Mouse (Mus musculus): ENCODE measurements around the gene Dnase1l3. TPM values are rescaled to one million over a fixed set of nuclear protein-coding genes. Genes with fewer than 3 reads are reported as not detected.

Dnase1l3 gene
- total and polyA plus RNA-seq, 2 experiments from 2014 or later: 0.07 TPM; not detected in 1

DNA sequence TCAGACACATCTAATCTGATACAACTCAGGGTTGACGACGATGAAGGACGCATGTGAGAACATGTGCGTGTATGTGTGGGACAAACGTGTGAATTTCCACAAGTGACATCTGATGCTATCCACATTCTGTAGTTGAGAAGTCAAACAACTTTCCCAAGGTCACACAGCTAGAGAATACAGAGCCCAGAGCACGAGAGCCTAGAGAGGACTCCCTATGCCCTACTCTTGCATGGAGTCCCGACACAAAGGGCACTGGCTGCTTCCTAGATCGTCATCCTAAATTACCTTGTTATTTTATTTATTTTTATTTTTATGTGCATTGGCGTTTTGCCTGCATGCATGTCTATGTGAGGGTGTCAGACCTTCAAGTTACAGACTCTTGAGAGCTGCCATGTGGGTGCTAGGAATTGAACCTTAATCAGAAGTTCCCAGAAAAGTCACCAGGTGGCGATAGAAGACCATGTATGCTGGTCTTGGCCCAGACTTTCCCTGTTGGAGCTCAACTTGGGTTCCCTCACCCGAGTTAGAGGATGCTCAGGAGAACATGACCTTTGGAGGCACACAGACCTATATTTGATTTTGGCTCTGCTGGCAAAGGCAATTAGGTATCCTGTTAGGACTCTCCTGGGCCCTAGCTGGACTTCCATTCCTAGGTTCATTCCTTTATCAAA, 30.0 kb downstream of the Dnase1l3 start:
- Histone ChIP-seq H3K4me2 (ENCODE audit: low read depth, low read length, poor library complexity, severe bottlenecking) (no peak overlapping the region), H3K27ac (ENCODE audit: low read depth, low read length) (no peak overlapping the region), H3K9ac (replicated peaks; ENCODE audit: low read length, poor library complexity, severe bottlenecking) (no peak overlapping the region), H3K9me3 (ENCODE audit: low read length) (no peaks in the 10 kb centered on the region), H3K4me1 (ENCODE audit: insufficient read depth, low read length) (no peaks in the 10 kb centered on the region), H3K4me3 (ENCODE audit: low read depth, low read length) (no peak overlapping the region), H3K27me3 (ENCODE audit: insufficient read depth, low read length) (no peaks in the 10 kb centered on the region), H3K36me3 (ENCODE audit: insufficient read depth, low read length) (no peaks in the 10 kb centered on the region)
- peak; percentile 61 for ATAC-seq (ENCODE audit: low FRiP score)
- 54% methylated on average over 11 of the region's 11 CpGs for WGBS
- peak; percentile 92 for TF ChIP-seq CTCF (IDR thresholded peaks at IDR 0.05)
- peak; percentile 88 for DNase-seq (ENCODE audit: low spot score)

DNA sequence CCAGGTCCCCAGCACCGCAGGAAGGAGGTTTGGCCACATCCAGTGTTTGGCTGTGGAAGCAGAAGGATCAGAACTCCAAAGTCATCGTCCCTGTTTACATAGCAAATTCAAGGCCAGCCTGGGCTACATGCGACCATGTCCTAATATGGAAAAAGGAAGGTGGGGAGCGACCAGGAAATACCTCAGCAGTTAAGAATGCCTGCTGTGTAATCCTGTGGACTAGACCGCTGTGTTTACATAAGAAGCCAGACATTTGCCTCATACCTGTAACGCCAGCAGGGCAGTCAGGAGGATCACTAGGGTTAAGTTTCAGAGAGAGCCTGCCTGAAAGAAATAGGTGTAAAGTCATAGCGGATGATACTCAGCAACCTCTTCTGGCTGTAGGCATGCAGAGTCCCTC, 31.2 kb downstream of the Dnase1l3 start:
- ATAC-seq (ENCODE audit: low FRiP score) (no peak), DNase-seq (ENCODE audit: low spot score) (no peak)
- no peaks in the 10 kb centered on the region for H3K36me3 ChIP-seq (ENCODE audit: insufficient read depth, low read length)
- no peaks in the 10 kb centered on the region for H3K9me3 ChIP-seq (ENCODE audit: low read length)
- no peaks in the 10 kb centered on the region for H3K27me3 ChIP-seq (ENCODE audit: insufficient read depth, low read length)
- no peak overlapping the region for H3K4me3 ChIP-seq (ENCODE audit: low read depth, low read length)
- no peak overlapping the region for H3K27ac ChIP-seq (ENCODE audit: low read depth, low read length)
- TF ChIP-seq CTCF (IDR thresholded peaks at IDR 0.05): no peak
- H3K9ac ChIP-seq (replicated peaks; ENCODE audit: low read length, poor library complexity, severe bottlenecking): no peak overlapping the region
- WGBS: 66% methylated on average over 7 of the region's 7 CpGs
- no peak overlapping the region for H3K4me2 ChIP-seq (ENCODE audit: low read depth, low read length, poor library complexity, severe bottlenecking)
- no peaks in the 10 kb centered on the region for H3K4me1 ChIP-seq (ENCODE audit: insufficient read depth, low read length)

DNA sequence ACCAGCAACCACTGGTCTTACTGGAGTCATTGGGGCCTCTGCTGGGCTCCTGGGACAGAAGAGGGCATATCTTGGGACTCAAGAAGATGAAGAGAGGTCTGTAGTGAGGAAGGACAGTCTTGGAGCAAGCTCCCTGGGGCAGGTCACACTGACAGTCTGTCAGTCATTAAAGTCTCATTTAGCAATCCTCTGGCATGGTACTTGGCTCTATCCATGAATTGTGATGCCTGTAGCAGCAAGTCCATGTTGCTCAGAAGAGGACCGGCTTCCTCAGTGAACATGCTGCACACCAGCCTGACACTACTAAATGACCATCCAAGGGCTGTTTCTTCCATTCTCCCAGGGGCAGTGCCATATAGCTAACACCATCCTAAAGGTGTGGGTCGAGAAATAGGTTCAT, 31.7 kb downstream of the Dnase1l3 start:
- no peak overlapping the region for H3K9ac ChIP-seq (replicated peaks; ENCODE audit: low read length, poor library complexity, severe bottlenecking)
- no peaks in the 10 kb centered on the region for H3K27me3 ChIP-seq (ENCODE audit: insufficient read depth, low read length)
- TF ChIP-seq CTCF (IDR thresholded peaks at IDR 0.05): no peak
- no peaks in the 10 kb centered on the region for H3K9me3 ChIP-seq (ENCODE audit: low read length)
- H3K4me3 ChIP-seq (ENCODE audit: low read depth, low read length): no peak overlapping the region
- no peak overlapping the region for H3K27ac ChIP-seq (ENCODE audit: low read depth, low read length)
- WGBS: 82% methylated on average over 2 of the region's 2 CpGs
- H3K4me2 ChIP-seq (ENCODE audit: low read depth, low read length, poor library complexity, severe bottlenecking): no peak overlapping the region
- no peak for DNase-seq (ENCODE audit: low spot score)
- no peaks in the 10 kb centered on the region for H3K4me1 ChIP-seq (ENCODE audit: insufficient read depth, low read length)
- no peak for ATAC-seq (ENCODE audit: low FRiP score)
- no peaks in the 10 kb centered on the region for H3K36me3 ChIP-seq (ENCODE audit: insufficient read depth, low read length)

DNA sequence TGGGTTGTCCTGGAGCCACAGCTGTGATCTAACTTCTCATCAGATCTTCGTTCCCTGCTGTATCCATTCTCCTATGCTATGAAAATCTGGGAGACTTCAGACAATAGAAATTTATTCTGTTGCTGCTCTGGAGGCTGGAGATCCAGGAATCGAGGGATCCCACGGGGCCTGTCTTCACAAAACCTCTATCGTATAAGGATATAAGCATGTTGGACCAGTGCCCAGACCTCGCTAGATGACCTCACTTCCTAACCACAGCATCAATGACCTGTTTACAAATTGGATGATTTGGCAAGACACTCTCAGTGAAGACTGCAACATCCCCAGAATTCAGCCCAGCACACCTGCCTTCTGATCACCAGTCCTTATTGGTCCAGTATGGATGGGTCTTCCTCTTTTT, 32.7 kb downstream of the Dnase1l3 start:
- DNase-seq (ENCODE audit: low spot score) (peak; percentile 21), ATAC-seq (ENCODE audit: low FRiP score) (no peak)
- WGBS: 53% methylated on average over 5 of the region's 5 CpGs
- no peak overlapping the region for H3K4me3 ChIP-seq (ENCODE audit: low read depth, low read length)
- no peak for TF ChIP-seq CTCF (IDR thresholded peaks at IDR 0.05)
- no peaks in the 10 kb centered on the region for H3K9me3 ChIP-seq (ENCODE audit: low read length)
- H3K4me2 ChIP-seq (ENCODE audit: low read depth, low read length, poor library complexity, severe bottlenecking): no peak overlapping the region
- H3K9ac ChIP-seq (replicated peaks; ENCODE audit: low read length, poor library complexity, severe bottlenecking): no peak overlapping the region
- no peaks in the 10 kb centered on the region for H3K27me3 ChIP-seq (ENCODE audit: insufficient read depth, low read length)
- no peaks in the 10 kb centered on the region for H3K4me1 ChIP-seq (ENCODE audit: insufficient read depth, low read length)
- H3K36me3 ChIP-seq (ENCODE audit: insufficient read depth, low read length): no peaks in the 10 kb centered on the region
- no peak overlapping the region for H3K27ac ChIP-seq (ENCODE audit: low read depth, low read length)

DNA sequence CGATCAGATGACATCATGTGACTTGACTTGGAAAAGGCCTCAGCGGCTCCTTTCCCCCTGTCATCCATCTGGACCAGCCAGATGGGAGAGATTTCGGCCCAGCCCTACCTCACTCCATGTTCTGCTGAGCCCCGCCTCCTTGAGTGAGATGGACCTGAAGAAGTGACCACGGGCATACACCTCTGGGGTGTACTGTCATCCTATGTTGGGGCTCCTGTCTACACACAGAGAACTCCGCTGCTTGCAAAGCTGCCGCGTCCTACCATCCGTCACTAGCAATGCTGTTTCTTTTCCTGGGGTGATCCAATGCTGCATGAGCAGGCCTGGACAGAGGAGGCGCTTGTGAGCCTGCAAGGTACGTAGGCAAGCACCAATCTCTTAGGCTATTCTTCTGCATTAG, 33.8 kb downstream of the Dnase1l3 start:
- Histone ChIP-seq H3K4me3 (ENCODE audit: low read depth, low read length) (no peak overlapping the region), H3K4me2 (ENCODE audit: low read depth, low read length, poor library complexity, severe bottlenecking) (no peak overlapping the region), H3K36me3 (ENCODE audit: insufficient read depth, low read length) (no peaks in the 10 kb centered on the region), H3K9ac (replicated peaks; ENCODE audit: low read length, poor library complexity, severe bottlenecking) (no peak overlapping the region), H3K9me3 (ENCODE audit: low read length) (no peaks in the 10 kb centered on the region), H3K4me1 (ENCODE audit: insufficient read depth, low read length) (no peaks in the 10 kb centered on the region), H3K27me3 (ENCODE audit: insufficient read depth, low read length) (no peaks in the 10 kb centered on the region), H3K27ac (ENCODE audit: low read depth, low read length) (no peak overlapping the region)
- peak; percentile 47 for DNase-seq (ENCODE audit: low spot score)
- TF ChIP-seq CTCF (IDR thresholded peaks at IDR 0.05): peak; percentile 68
- 59% methylated on average over 11 of the region's 11 CpGs for WGBS
- ATAC-seq (ENCODE audit: low FRiP score): peak; percentile 53

DNA sequence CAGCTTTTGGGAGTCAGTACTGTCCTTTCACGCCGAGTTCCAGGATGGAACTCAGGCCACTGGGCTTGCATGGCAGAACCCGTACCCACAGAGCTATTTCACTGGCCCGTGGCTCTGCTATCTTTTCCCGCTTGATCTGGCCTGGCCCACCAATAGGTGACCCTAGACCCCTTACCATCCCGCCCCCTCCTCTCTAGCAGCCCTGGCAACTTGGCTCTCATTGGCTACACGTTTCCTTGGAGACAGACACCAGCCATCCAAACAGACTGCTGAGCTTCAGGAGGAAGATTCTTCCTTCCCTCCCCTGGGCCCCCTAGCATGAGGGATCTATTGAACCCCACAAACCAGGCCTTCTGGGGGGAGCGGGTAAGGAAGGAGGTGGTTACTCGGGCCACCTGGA, 37.3 kb downstream of the Dnase1l3 start, which contains the start of gene Gm45521:
Gene Gm45521 (plus strand): TSS at position 240 of the 400 bp plus-strand sequence.
- no peak for TF ChIP-seq CTCF (IDR thresholded peaks at IDR 0.05)
- WGBS: 50% methylated on average over 9 of the region's 9 CpGs
- no peak within 1 kb of the TSS for H3K9ac ChIP-seq (replicated peaks; ENCODE audit: low read length, poor library complexity, severe bottlenecking)

More for the DNA sequence above, 37.3 kb downstream of the Dnase1l3 start, which contains the start of gene Gm45521:
- Histone ChIP-seq H3K36me3 (ENCODE audit: insufficient read depth, low read length) (no peaks in the 10 kb centered on the region), H3K27me3 (ENCODE audit: insufficient read depth, low read length) (no peaks in the 10 kb centered on the region), H3K4me1 (ENCODE audit: insufficient read depth, low read length) (no peaks in the 10 kb centered on the region), H3K27ac (ENCODE audit: low read depth, low read length) (no peak within 1 kb of the TSS; the same call in 1 of the 2 replicates), H3K9me3 (ENCODE audit: low read length) (no peaks in the 10 kb centered on the region), H3K4me3 (ENCODE audit: low read depth, low read length) (no peak within 1 kb of the TSS), H3K4me2 (ENCODE audit: low read depth, low read length, poor library complexity, severe bottlenecking) (no peak within 1 kb of the TSS)
- DNase-seq (ENCODE audit: low spot score) (peak; percentile 43), ATAC-seq (ENCODE audit: low FRiP score) (peak; percentile 59)

Measured in midbrain, postnatal 0 days (tissue).